Mouse (Mus musculus) monocyte, adult 2 months (primary cell): ENCODE measurements around the gene Glmp.
A peak's percentile ranks its signal among the peaks of the same experiment; 100 is the strongest.
"Not testable (repeated sequence)": the region's sequence is repeated elsewhere in the genome, so short reads cannot be mapped to it uniquely, and the experiment has no call there.

Experiments
- DNase-seq, 2 experiments: peaks; one replicate each; pipeline ENCODE4 v3.0.0; 2022; ENCODE audit warnings: low spot score in 2 of 2, low read depth in 1 of 2

The Glmp gene

GRCm38 (mm10) chr3:88324951-88325405 lies at the start of gene Glmp:
Gene Glmp, plus strand, starts transcription at chr3:88325023.
- DNase-seq: no peak

- DNase-seq: no peak
Observed at GRCm38 (mm10) chr3:88276121-88276520, 48.7 kb upstream of the Glmp start.

DNA sequence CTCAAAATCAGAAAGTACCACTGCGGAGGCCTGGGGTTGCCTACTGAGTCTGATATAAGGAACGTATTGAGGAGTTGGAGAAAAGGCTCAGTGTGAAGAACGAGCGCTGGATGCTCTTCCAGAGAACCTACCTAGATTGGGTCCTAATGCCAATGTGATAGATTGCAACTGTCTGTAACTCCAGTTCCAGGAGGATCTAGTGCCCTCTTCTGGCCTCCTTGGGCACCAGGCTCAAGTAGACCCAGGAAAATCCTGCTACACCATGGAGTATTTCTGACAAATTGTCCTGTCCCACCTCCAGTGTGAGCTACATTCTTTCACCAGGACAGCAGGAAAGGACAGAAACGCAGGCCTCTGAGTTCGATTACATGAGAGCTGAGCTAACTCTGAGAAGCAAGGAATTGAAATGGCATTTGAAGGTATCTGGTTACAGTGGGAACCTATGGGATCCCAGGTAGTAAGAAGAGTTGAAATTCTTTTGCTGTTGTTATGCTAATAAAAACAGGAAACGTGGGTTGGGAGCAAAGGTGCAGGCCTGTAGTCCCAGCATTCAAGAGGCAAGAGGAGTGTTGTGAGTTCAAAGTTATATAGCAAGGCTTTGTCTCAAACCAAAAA lies 48.2 kb upstream of the Glmp start:
- DNase-seq: no peak

DNA sequence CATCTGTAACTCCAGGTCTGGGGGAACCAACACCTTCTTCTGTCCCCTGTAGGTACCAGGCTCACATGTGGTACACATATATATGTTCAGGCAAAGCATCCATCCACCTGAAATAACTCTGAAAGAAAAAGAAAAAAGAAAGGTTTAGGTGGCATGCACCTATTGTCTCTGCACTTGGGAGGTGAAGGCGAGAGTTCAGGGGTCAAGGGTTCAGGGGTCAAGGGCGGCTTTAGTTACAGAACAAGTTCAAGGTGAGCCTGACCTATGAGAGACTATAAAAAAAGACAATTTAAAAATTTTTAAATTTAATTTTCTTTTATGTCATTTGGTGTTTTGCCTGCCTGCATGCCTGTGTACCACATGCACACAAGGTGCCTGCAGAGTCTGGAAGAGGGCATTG lies 44.8 kb upstream of the Glmp start:
- no peak for DNase-seq

GRCm38 (mm10) chr3:88281141-88281916 lies 43.5 kb upstream of the Glmp start:
- not testable (repeated sequence) for DNase-seq

- DNase-seq: not testable (repeated sequence)
Observed at GRCm38 (mm10) chr3:88284815-88285564, 39.8 kb upstream of the Glmp start.

DNA sequence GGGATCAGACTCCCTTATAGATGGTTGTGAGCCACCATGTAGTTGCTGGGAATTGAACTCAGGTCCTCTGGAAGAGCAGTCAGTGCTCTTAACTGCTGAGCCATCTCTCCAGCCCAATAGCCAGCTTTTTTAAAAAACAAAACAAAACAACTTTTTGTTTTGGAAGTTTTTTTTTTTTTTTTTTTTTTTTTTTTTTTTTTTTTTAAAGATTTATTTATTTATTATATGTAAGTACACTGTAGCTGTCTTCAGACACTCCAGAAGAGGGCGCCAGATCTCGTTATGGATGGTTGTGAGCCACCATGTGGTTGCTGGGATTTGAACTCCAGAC lies 39.3 kb upstream of the Glmp start:
- not testable (repeated sequence) for DNase-seq

DNA sequence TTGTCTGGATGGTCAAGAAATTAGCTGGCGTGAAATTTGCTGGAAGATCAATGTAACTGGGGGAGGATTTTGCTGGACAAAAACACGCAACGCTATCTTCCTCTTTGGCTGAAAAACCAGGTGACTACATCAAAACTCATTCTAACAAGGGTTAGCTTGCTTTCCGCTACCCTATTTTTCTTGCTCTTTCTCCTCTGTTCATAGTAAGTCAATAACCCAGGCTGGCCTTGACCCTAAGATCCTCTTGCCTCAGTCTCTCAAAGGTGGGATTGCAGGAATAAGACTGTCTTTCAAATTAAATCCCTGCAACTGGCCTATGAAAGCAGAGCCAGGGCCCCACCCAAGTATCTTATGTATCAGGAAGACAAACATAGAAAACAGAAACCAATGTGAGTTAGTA lies 37.7 kb upstream of the Glmp start, which contains the start of gene Gm38392:
Gene Gm38392 (minus strand): TSS at position 101 of the 400 bp plus-strand sequence.
- DNase-seq: no peak

- DNase-seq: not testable (repeated sequence)
Observed at GRCm38 (mm10) chr3:88288133-88288713, 36.6 kb upstream of the Glmp start.

GRCm38 (mm10) chr3:88291970-88292369 lies 32.9 kb upstream of the Glmp start:
- no peak for DNase-seq

GRCm38 (mm10) chr3:88295272-88295671 lies 29.6 kb upstream of the Glmp start:
- DNase-seq: not testable (repeated sequence)

DNA sequence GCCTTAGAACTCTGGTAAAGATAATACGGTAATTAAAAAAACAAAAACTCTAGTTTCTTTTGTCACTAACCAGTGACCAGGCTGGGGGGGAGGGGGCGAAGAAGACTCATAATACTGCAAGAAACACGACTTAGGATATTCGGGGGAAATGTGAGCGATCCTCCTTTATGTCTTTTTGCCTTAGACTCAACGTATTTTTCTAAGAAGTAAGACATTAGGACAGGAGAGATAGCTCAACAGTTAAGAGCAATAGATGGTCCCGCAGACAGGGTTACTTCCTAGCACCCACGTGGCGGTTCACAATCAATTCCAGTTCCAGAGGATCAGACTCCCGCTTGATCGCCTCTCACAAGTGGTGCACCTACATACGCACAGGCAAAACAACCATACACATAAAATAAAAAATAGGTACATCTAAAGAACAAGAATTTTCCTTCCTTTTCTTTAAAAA lies 28.7 kb upstream of the Glmp start:
- peak in 1 of 2 experiments; percentile 4 for DNase-seq

DNA sequence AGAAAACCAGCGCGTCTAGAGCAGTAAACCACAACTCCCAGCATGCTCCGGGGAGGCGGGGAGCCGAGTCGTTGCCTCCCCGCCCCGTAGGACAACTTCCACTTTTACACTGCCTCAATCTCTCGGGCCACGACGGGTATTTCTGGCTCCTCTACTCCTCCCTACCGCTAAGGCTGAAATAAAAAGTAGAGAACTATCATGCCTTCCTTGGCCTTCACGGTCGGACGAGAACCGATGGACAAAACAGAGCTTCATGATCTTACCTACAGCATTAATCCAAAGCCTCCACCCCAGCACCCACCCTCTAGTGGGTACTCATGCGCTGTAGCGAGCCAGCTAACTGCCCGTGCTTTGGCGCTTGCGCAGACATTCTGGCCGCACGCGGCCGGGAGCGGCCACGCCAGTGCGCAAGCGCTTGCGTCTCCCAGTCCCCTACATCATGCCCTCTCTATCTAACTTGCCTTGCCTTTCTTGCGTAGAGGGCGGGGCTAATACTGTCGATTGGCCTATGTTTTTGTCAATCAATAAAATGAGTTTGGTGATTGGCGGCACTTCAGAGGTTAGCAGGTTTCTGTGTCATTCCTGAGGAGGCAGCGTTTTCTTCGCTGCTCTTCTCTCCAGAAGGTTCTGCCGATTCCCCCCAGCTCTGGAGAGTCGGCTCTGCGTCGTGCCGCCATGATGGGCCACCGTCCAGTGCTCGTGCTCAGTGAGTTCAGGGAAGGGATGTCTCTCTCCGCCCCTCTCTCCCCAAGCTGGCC lies 28.1 kb upstream of the Glmp start, which contains the start of the genes Tsacc and Cct3:
Gene Tsacc (minus strand): TSS at position 439 of the 758 bp plus-strand sequence.
Gene Cct3 (plus strand): TSS at position 556 of the 758 bp plus-strand sequence.
- peak; percentile 89 for DNase-seq

GRCm38 (mm10) chr3:88297321-88297851 lies 27.4 kb upstream of the Glmp start:
- no peak for DNase-seq

- DNase-seq: no peak
Observed at GRCm38 (mm10) chr3:88299172-88299571, 25.7 kb upstream of the Glmp start.

DNA sequence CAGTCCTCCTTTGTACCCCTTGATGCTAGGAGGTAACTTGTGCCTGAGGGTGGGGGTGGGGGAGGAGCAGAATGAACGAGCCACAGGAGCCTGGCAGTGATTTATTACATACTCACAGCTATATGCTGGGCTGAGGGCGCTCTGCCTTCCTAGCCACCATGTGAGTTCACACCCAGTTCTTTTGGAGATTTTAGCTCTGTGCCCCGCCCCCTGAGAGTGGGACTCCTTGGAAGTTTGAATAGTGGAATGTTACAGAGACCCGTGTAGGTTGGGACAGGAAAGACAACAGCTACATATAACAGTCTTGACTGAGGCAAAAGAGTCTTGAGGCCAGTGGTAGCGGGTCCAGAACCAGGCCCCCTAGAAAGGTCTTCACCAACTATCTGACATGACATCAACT lies 4.1 kb downstream of the Glmp start:
- DNase-seq: no peak

- peak in 1 of 2 experiments; percentile 30 for DNase-seq
Observed at GRCm38 (mm10) chr3:88331282-88331681, 6.5 kb downstream of the Glmp start.

DNA sequence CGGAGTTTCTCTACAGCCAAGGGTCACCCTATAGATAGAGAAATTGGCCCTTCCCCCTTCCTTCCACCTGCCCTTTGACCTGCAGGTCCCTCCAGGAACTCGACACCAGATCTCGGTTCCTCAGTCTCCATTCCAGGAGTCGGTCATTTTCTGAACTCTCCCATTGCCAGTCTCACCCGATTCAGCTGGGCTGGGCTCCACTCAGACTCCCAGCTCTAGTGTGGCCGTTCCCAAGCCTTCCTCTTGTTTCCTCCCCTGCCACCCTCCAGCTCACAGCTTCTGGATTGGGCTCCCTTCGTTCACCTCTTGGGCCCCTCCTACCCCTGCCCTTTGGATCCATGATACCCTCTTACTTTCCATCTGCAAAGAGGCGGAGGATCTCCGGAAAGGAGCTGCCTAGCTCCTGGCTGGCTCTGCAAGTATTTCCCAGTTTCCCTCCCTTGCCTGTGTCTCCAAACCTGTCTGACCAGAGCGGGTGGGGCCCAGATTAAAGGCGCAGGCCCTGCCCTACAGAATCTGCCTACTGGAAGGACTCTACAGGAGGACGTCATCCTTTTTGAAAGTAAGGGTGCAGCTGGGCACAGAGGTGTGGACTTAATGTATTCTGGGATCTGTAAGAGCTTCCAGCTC lies 9.3 kb downstream of the Glmp start:
- DNase-seq: no peak

- no peak for DNase-seq
Observed at GRCm38 (mm10) chr3:88334902-88335435, 10.1 kb downstream of the Glmp start.
